Mouse (Mus musculus): ENCODE data around the gene Chd3. TPM values are rescaled to one million over a fixed set of nuclear protein-coding genes. Genes with fewer than 3 reads are reported as not detected.
A peak's percentile ranks its signal among the peaks of the same experiment; 100 is the strongest.

Gene Chd3
- total RNA-seq, 2 experiments from 2014 or later: 421 to 443 TPM

DNA sequence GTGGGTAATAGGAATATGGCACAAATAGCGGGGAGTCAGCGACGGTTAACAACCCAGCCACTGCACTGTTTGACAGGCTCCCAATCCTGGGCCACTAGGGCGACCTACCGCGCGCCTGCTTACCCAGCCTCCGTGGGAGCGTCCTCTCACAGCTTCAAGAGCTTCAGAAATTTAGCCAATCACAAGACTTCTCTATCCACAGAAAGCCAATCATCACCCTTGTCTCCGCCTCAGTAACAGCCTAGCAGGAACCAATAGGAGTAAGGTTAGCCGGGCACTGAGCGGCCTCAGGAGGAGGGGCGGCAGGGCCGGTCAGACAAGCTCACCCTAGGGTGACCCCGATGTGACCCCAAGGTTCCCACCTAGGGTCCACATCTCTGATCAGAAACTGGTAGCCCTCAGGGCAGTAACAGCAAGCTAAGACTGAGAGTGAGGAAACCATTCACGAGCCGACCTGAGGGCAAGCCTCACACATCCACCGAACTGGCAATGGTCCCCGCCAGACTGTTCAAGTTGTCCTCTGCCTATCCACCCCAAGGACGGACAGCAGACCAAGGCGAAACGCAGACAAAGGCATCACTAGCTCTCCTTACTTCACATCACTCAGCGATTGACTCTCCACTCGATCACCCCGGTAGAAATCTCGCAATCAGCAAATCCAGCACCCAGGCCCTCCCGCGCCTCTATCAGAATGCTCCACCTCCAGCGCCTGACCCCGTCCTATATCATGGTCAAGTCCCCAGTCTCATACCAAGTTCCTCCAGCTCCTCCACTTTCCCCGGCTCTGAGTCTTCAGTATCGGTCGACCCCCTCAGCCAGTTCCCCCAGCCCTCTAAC is 39.6 kb upstream of the Chd3 start:
- peak; percentile 82 to 86 for DNase-seq (ENCODE audit: low spot score in 2 of 2)
- intact Hi-C loops (cut with DNase I): no loop called here

DNA sequence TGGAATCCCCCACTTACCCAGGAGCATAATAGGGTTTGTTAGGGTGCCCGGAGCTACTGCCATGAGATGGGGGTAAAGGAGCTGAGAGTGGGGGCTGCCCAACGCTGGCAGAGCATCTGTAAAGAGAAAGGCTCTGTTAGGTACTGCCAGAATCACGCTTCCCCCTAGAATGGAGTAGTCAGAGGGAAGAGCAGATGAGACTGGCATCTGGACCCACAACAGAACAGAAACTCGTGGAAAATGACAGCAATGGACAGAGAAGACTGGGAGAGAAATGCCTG is 38.5 kb upstream of the Chd3 start:
- intact Hi-C loops (cut with DNase I): no loop called here
- DNase-seq (ENCODE audit: low spot score in 2 of 2): no peak

DNA sequence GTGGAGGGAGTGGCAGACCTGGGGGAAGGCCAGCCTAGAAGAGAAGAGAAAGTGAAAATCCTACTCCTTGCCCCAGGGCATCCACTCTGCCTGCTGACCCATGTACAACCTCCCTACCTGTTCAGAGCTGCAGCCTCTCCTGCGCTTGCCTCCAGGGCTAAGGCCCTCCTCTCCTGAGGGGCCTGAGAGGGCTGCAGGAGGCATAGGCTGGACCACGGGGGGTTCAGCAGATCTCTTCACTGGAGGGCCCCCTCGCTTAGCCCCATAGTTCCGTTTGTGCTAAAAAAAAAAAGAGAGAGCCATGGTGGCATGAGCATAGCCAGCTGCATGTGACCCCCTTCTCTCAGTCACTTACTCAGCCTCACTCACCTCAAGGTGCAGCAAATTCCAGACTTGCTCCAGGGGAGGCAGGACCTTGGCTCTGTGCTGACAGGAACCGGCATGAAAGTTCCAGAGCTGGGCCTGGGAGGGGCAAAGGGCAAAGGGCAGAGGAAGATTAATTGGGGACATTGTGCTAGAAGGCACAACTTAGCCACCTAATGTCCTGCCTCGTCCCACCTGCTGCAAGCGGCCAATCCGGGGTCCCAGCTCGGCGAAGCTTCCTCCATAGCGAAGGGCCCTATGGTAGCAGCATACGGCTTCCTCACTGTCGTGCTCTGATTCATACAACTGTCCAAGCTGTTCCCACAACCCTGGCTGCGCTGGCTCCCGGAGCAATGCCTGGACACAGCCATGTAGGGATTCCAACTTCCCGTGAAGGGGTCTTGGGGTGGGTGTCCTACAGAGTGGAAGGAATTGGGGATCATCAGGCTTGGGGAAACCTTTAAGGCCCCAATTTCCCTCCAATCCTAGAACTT is 37.9 kb upstream of the Chd3 start:
- intact Hi-C loops (cut with DNase I): no loop called here
- no peak for DNase-seq (ENCODE audit: low spot score in 2 of 2)

DNA sequence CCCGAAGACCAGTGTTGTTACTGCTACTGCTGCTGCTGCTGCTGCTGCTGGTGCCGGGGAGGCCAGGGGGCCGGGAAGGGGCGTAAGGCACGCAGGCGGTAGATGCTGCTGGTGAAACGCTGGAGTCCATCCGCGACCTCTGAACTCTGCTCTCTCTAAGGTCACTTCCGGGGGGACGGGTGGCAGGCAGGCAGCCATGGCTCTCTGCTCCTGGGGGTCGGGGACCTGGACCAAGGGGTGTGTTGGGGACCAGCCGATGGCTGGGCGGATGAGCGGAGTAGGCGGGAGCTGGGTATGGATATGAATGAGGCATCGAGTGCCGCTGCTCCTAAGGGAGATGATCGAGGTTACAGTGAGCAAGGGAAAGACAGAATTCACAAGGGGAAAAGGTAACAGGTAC is 37.1 kb upstream of the Chd3 start:
- intact Hi-C loops (cut with DNase I): no loop called here
- no peak for DNase-seq (ENCODE audit: low spot score in 2 of 2)

DNA sequence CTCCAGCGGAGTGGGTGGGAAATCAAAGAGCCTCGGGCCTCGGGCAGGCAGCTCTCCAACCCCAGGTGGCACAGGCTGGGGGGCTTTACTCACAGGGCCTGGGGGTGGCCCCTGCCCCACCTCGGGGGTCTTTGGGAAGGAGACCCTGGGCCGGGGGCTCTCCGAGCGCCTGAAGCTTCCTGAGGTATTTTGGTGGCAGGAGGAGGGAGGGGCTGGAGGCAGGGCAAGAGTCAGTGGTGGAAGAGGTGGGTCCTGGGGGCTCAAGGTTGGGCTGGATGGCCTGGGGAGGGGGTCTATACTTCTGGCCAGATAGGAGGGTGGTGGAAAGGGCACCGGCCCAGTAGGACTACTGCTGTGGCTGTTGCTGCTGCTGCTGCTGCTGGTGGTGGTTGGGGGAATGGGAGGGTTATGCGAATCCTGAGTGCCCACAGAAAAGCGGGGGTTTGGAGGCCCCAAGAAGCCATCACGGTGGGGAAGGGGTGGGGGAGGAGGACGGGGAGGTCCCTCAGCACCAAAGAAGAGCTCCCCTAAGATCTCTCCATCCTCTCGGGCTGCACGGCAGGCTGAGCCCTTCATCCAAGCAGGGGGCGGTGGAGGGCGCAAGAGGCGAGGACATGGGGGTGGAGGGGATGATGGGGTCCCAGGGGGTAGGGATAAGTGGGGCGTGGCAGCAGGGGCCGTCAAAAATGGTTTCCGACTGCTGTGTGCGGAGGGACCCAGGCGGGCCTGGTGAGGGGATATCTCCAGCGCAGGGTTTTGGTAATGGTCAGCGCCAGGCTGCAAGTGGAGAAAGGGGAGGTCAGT is 36.4 kb upstream of the Chd3 start:
- no peak for DNase-seq (ENCODE audit: low spot score in 2 of 2)
- intact Hi-C loops (cut with DNase I): no loop called here

DNA sequence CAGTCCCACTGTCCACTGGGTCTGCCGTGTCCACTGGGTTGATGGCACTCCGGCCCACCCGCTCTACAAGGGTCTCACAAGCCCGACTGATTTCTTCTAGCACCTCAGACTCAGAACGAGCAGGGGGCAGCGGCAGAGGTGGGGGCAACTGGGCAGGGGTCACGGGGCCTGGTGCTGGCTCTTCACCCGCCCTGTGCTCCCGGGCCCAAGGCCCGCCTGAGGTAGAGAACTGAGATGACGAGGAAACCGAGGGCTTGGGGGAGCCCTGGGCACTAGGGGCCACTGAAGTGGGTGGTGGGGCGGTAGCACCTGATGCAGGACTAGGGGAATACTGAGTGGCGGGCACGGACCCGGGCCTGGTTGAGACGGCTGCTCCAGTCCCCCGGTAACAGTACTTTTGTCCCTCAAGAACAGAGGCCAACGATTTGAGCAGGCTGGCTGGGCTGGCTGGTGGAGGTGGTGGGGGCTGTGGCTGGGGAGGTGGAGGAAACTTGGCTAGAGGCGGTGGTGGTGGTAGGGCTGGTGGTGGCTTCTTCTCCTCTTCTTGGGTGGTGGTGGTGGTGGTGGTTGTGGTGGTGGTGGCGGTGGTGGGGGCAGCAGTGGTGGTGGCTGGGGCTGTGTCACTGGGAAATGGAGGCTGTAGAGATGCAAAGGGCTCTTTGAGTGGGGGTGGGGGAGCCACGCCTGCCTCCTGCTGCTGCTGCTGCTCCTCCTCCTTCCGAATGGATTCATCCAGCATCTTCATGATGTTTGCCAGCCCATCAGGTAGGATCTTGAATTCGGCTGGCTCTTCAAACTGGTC is 35.6 kb upstream of the Chd3 start:
- intact Hi-C loops (cut with DNase I): no loop called here
- no peak for DNase-seq (ENCODE audit: low spot score in 2 of 2)

DNA sequence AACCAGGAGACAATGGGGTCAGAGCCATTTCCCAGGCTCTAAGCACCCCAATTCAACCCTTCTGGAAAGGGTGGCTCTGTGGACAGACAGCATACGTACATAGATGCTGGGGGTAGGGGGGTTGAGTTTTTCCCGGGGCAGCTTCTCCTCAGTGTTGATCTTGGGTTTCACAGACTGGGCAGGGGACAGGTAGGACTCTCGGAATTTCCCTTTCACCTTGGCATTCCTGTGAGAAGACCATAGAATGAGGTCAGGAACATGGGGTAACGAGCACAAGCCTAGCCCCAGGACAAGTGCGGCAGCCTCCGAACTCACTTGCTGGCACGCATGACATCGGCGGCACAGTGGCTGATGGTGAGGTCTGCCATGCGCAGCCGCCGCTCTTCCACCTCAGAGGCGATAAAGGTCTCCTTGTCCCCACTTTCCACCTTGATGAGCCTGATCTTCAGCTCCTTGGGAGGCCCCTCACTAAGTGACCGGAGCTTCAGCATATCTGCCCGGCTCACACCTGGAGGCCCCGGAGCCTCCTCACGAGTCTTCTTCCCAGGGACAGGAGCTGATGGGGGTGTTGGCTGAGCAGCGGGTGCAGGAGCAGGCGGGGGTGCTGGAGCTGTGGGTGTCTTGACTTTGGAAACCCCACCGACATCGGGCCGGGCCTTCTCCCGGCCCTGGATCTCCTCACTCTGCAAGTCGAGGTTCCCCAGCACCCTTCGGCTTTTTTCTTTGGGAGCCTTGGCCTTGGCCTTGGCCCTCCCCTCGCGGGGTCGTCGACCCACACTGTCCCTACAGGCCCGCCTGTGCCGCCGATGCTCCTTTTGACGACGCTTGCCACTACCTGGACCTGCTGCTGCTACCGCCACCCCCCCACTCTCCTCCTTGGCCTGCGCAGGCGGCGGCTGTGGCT is 34.7 kb upstream of the Chd3 start:
- no peak for DNase-seq (ENCODE audit: low spot score in 2 of 2)
- intact Hi-C loops (cut with DNase I): no loop called here

DNA sequence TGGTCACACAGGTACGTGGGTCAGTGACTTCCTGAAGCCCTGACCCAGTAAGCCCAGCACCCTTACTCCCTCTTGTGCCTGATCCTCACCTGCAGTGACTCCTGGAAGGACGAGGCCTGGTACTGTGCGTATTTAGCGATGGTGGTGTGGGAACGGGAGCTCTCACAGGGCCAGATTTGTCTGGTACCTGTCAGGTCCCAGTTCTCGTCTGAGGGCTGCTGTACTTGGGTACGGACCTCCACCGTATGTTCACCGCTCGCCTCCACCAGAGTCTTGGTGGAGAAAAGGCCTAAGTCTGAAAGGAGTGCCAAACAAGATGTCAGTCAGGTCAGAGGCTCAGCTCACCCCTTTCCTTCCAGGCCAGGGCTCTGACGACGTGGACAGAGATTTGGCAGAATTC is 32.8 kb upstream of the Chd3 start:
- intact Hi-C loops (cut with DNase I): loop anchor here (2.0 kb wide), 2 partner anchors 31 to 111 kb away; no protein-coding TSS in a partner anchor
- no peak for DNase-seq (ENCODE audit: low spot score in 2 of 2)

DNA sequence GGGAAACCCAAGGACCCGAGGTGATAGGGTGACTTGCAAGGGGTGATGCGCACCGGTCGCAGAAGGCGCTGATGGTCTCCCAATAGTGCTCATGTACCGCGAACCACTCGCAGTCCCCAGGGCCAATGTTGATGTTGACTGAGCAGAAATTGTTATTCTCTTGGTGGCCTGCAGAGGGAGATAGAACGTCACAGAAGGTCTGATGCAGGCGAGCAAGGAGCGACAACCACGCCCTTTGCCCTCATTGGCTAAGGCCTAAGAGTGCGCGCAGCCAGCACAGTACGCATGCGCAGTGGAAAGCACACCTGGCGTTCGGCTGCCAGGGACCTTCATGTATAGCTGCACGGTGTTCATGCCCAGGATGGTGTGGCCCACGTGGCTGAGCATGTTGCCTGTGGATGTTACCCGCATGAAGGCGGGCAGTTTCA is 32.0 kb upstream of the Chd3 start:
- intact Hi-C loops (cut with DNase I): loop anchor here (2.0 kb wide), 2 partner anchors 32 to 112 kb away; no protein-coding TSS in a partner anchor
- peak; percentile 89 to 90 for DNase-seq (ENCODE audit: low spot score in 2 of 2)

DNA sequence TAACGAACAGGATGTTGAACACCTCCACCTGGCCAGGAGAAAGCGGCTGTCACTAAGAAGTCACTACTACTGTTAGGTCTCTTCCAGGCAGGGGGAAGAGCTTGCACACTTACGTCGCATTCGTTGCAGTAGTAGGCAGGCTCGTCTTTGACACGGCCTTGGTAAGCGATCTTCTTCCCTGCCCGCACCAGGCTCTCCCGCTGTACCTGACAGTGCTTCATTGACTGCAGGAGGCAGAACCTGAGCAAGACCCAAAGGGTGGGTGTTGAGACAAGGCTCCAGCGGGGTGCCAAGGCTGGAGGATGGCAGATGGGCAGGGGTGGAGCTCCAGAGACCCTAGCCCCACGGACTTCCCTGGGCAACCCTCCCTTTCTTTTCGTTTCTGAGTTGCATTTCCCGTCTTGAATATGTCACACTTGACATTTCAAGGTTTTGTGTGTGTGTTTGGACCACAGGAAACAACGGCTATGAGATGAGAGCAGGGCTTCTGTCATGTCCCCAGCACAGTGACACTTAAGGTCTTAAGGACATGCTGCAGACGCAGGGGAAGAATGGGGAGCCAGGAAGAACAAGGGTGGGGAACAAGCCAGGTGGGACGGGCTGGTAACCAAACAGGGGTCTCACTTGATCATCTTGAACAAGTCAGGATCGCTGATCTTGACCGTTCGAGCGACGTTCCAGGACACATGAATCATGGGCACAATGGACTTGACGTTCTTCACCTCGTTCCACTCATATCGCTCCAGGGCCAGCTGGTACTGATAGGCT is 31.1 kb upstream of the Chd3 start:
- no peak for DNase-seq (ENCODE audit: low spot score in 2 of 2)
- intact Hi-C loops (cut with DNase I): loop anchor here (2.0 kb wide), 2 partner anchors 33 to 113 kb away; no protein-coding TSS in a partner anchor

DNA sequence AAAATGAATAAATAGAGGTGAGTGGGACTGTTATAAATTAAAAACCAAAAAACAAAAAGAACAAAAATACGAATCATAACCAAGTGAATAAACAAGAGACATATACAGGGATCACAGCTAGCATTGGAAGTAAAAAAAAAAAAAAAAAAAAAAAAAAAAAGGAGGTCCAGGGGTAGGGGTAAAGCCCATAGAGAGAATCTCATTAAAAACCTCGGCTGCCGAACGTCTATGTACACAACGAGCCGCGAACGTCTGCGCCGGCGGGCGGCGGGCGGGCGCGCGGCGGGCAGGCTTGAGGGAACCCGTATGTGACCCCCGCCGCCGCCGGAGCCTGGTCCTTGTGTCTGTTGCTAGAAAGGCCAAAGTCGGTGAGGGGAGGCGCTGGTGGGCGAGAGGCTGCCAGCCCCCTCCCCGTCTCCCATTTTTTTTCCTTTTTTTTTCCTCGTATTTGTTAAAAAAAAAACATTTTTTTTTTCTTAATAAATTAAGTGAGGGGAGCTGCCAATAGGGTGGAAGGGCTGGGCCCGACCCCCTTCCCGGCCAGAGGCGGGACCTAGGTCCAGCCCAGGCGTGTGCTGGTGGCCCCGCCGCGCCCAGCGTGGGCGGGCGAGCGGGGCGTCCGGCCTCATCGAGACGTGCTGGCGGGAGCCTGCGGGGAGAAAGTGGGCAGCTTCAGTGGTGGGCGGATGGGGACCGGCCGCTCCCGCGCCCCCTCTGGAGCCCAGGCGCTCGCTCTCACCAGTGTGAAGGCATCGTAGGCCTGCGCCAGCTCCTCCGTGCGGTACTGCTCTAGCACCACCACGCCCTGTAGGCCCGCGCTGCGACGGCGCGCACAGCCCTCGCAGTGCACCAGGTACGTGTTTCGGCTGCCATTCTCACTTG is 30.2 kb upstream of the Chd3 start:
- intact Hi-C loops (cut with DNase I): loop anchor here (2.0 to 5.0 kb wide), 3 partner anchors 33 to 178 kb away; no protein-coding TSS in a partner anchor

DNA sequence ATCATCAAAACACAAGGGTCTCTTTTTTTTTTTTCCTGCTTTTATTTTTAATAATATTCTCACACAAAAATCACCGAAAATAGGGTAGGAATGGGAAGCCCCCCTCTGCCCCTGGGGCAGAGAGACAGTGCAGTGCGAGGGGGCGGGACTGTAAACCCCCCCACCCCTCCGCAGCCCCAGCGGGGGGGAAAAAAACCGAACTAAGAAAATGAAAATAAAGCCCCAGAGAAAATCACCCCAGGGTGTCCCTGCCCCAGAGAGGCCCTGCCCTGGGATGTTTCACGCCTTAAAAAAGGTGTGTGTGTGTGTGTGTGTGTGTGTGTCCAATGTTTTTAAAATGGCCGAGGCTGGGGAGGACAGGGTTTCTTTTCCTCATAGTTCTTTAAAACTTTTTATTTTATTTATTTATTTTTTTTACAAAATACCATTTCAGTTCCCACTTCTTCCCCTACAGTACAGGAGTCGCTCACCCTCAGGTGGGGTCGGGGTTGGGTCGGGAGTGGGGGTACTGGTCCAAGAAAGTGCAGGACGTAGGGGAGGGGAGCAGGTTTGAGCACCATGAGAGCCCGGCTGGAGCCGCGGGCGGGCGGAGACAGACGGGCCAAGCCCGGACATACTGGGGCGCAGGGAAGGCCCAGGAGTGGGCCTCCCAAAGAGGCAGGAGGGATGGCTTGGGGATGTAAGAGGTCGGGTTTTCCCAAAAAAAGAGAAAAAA is 29.4 kb upstream of the Chd3 start:
- DNase-seq (ENCODE audit: low spot score in 2 of 2): no peak
- intact Hi-C loops (cut with DNase I): loop anchor here (5.0 kb wide), 1 partner anchor 179 kb away; no protein-coding TSS in a partner anchor

More for the DNA sequence above, 30.2 kb upstream of the Chd3 start:
- no peak for DNase-seq (ENCODE audit: low spot score in 2 of 2)

DNA sequence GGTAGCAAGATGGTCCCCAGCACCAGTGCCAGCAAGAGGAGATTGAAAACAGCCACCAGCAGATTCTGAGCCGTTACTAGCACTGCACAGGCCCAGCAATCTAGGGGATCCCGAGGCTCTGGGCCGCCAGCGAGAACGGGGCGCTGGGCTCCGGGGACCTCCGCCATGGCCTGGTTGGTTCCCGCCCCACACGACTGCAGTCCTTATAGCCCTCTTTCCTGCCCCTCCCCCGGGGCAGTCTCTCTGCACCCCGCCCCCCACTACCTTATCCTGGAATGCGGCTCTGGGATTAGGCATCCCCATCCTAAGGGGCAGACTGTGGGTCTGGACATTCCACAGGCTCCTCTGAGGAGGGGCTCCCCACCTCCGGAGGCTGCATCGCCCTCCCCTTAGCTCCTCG is 28.9 kb upstream of the Chd3 start, which contains the start of gene Tmem88:
Tmem88 (minus strand) TSS at position 176 of the 400 bp plus-strand sequence.
- DNase-seq (ENCODE audit: low spot score in 2 of 2): no peak
- intact Hi-C loops (cut with DNase I): loop anchor here (5.0 kb wide), 1 partner anchor 179 kb away; no protein-coding TSS in a partner anchor

DNA sequence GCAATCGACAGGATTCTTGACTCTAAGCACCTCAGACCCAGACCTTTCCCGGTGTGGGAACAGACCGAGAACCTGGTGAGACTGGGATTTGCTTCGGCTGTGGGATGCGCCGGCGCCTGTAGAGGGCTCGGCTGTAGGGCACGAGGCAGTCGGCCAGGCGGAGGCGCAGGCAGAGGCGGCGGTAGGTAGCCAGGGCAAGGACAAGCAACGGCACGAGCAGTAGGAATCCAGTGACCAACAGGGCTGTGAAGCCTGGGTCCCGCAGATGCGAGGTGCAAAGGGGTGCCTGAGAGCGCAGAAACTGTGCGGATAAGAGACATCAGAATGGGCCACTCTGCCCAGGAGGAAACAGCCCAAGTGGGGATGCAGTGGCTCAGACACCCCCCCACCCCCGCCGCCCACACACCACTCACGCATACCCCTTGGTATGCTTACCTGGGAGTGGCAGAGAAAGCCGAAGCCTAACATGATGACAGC is 28.4 kb upstream of the Chd3 start:
- DNase-seq (ENCODE audit: low spot score in 2 of 2): peak in 1 of 2 experiments; percentile 48
- intact Hi-C loops (cut with DNase I): loop anchor here (5.0 kb wide), 1 partner anchor 180 kb away; no protein-coding TSS in a partner anchor

DNA sequence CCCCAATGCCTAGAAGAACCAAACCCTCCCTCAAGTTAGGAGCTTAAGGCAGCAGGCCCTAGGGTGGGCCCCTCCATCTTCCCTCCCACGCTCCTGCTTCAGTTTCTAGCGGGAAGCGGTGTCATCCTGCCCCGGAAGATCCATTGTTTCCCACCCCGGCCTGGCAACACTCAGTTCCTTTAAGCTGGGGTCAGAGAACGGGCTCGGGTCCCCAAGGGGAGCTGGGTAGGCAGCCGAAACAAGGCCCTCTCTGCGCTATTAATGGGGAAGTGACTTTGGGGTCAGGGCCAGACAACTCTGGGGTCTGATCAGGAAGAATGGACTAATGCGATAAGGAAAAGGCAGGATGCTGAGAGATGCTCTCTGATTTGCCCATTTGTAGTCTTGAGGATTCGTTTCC is 27.6 kb upstream of the Chd3 start:
- intact Hi-C loops (cut with DNase I): loop anchor here (5.0 kb wide), 1 partner anchor 181 kb away; no protein-coding TSS in a partner anchor
- DNase-seq (ENCODE audit: low spot score in 2 of 2): no peak
